Mouse (Mus musculus): ENCODE measurements around the gene Myo1d.

The Myo1d gene

GRCm38 (mm10) chr11:80719014-80719413 is 60.8 kb downstream of the Myo1d start:
- DNase-seq (ENCODE audit: low spot score) = no peak

GRCm38 (mm10) chr11:80718036-80718435 is 61.8 kb downstream of the Myo1d start:
- no peak for DNase-seq (ENCODE audit: low spot score)

GRCm38 (mm10) chr11:80715115-80715514 is 64.7 kb downstream of the Myo1d start:
- DNase-seq (ENCODE audit: low spot score) = no peak

- no peak for DNase-seq (ENCODE audit: low spot score)
Measured at GRCm38 (mm10) chr11:80713705-80714104, 66.1 kb downstream of the Myo1d start.

- no peak for DNase-seq (ENCODE audit: low spot score)
Measured at GRCm38 (mm10) chr11:80712201-80712600, 67.6 kb downstream of the Myo1d start.

- DNase-seq (ENCODE audit: low spot score) = no peak
Measured at GRCm38 (mm10) chr11:80711336-80711735, 68.5 kb downstream of the Myo1d start.

- no peak for DNase-seq (ENCODE audit: low spot score)
Measured at GRCm38 (mm10) chr11:80700611-80701010, 79.2 kb downstream of the Myo1d start.

GRCm38 (mm10) chr11:80698721-80699120 is 81.1 kb downstream of the Myo1d start:
- DNase-seq (ENCODE audit: low spot score) = no peak

GRCm38 (mm10) chr11:80696350-80696749 is 83.5 kb downstream of the Myo1d start:
- no peak for DNase-seq (ENCODE audit: low spot score)

GRCm38 (mm10) chr11:80684603-80685002 is 95.2 kb downstream of the Myo1d start:
- DNase-seq (ENCODE audit: low spot score) = no peak

GRCm38 (mm10) chr11:80682745-80683144 is 97.1 kb downstream of the Myo1d start:
- no peak for DNase-seq (ENCODE audit: low spot score)

- no peak for DNase-seq (ENCODE audit: low spot score)
Measured at GRCm38 (mm10) chr11:80673013-80673412, 106.8 kb downstream of the Myo1d start.

- DNase-seq (ENCODE audit: low spot score) = no peak
Measured at GRCm38 (mm10) chr11:80670391-80670790, 109.4 kb downstream of the Myo1d start.

GRCm38 (mm10) chr11:80669934-80670333 is 109.9 kb downstream of the Myo1d start:
- DNase-seq (ENCODE audit: low spot score) = no peak

GRCm38 (mm10) chr11:80666211-80666610 is 113.6 kb downstream of the Myo1d start:
- no peak for DNase-seq (ENCODE audit: low spot score)

GRCm38 (mm10) chr11:80664261-80664660 is 115.6 kb downstream of the Myo1d start:
- DNase-seq (ENCODE audit: low spot score) = no peak

GRCm38 (mm10) chr11:80645111-80645510 is 134.7 kb downstream of the Myo1d start:
- DNase-seq (ENCODE audit: low spot score) = no peak

GRCm38 (mm10) chr11:80628992-80629865 is 150.6 kb downstream of the Myo1d start:
- no peak for DNase-seq (ENCODE audit: low spot score)

- no peak for DNase-seq (ENCODE audit: low spot score)
Measured at GRCm38 (mm10) chr11:80628581-80628980, 151.2 kb downstream of the Myo1d start.

- DNase-seq (ENCODE audit: low spot score) = no peak
Measured at GRCm38 (mm10) chr11:80623038-80623380, 156.8 kb downstream of the Myo1d start.

GRCm38 (mm10) chr11:80622233-80623037 is 157.4 kb downstream of the Myo1d start:
- DNase-seq (ENCODE audit: low spot score) = no peak

- DNase-seq (ENCODE audit: low spot score) = no peak
Measured at GRCm38 (mm10) chr11:80614949-80615725, 164.7 kb downstream of the Myo1d start.

Measured in spleen, adult 12 weeks (tissue).